Mouse (Mus musculus) bone marrow macrophage, adult 2 months (primary cell): ENCODE results near the gene Zfp512b. TPM values are rescaled to one million over a fixed set of nuclear protein-coding genes. Genes with fewer than 3 reads are reported as not detected.
A peak's percentile ranks its signal among the peaks of the same experiment; 100 is the strongest.

Experiments
- H3K27ac ChIP-seq: 2 replicates; pipeline ENCODE4 v1.5.1; 2012; ENCODE audit warnings: low read depth, low read length; ENCODE audit not compliant: insufficient read depth
- H3K4me1 ChIP-seq: 2 replicates; pipeline ENCODE4 v1.6.1; 2012; ENCODE audit warnings: low read length; ENCODE audit not compliant: control insufficient read depth, insufficient read depth
- H3K4me3 ChIP-seq: 2 replicates; pipeline ENCODE4 v1.5.1; 2012; ENCODE audit warnings: mild to moderate bottlenecking, low read length, moderate library complexity; ENCODE audit not compliant: insufficient read depth
- CTCF ChIP-seq: IDR thresholded peaks from 2 replicates; pipeline ENCODE4 v1.5.1; 2012; ENCODE audit warnings: low read depth, mild to moderate bottlenecking, low read length, moderate library complexity
- POLR2A ChIP-seq: IDR thresholded peaks from 2 replicates; pipeline ENCODE4 v1.6.1; 2012; ENCODE audit warnings: mild to moderate bottlenecking, low read depth, low read length, borderline replicate concordance
- polyA plus RNA-seq: library from polyadenylated mRNA; stranded (reverse); fragments of >200 nt; gene quantifications from 2 replicates; pipeline ENCODE4 v1.2.4, GENCODE M21; 2012; ENCODE audit not compliant: missing spikeins, insufficient read depth, insufficient read length

Gene Zfp512b
- polyA plus RNA-seq = 18.6 and 23.0 TPM in 2 replicates

DNA sequence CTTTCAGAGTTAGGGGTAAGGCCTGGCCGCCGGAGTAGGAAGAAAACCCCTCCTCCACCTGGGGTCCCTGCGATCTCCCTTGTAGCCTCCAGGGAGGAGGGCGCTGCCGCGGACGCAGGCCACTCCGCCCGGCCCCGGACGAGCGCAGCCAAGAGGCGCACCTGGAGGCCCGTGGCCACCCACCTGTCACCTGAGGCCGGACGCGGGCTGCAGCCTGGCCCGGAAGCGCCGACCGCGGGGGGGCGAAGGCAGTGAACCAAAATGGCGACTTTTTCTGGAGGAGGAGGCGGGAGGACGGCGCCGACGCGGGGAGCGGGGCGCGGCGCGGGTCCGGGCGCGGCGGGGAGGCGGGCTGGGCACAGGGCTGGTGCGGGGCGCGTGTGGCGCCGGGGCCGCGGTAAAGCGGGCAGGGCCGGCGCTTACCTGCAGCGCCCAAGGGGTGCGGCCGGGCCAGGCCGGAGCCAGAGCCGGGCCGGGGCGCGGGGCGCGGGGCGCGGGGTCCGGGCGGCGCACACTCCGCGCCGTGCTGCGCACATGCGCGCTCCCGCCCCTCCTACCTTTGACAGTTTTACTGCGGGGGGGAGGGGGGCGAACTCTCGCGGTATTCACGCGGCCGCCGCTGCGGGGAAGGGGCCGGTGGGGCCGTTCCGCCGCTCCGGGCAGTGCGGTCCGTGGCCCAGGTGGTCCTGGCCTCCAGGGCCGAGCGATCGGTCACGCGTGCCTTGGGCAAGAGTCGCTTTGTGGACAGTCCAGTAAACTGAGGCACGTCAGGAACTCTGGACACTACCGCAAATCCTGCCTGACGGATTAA lies at the start of gene Zfp512b:
TSS of gene Zfp512b (minus strand) at position 573 of the 811 bp plus-strand sequence.
- TF ChIP-seq POLR2A (0 out of 2 replicates have a peak, but pooled peaks have one; percentile 6), CTCF (no peak)
- H3K27ac ChIP-seq = peak within 1 kb of the TSS; percentile 43
- peak within 1 kb of the TSS; percentile 82 for H3K4me3 ChIP-seq
- H3K4me1 ChIP-seq = peaks cover 11% of the 10 kb centered on the region

DNA sequence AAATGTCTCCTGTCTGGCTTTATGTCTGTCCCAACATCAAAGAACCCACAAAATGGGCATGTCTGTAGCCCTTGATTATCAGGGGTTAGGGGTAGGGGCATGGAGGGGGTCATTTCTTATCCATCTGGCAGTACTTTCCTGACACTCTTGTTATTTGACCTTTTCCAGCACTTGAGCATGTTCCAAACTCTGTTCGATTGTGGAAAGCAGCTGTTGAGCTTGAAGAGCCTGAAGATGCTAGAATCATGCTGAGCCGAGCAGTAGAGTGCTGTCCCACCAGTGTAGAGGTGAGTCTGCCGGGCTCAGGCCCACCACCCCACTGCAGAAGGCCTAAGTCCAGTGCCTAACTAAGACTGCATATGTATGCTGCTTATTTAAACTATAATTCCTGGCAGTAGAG lies 43.3 kb upstream of the Zfp512b start:
- no peak for TF ChIP-seq CTCF
- no peak for TF ChIP-seq POLR2A
- H3K4me3 ChIP-seq = no peak overlapping the region

DNA sequence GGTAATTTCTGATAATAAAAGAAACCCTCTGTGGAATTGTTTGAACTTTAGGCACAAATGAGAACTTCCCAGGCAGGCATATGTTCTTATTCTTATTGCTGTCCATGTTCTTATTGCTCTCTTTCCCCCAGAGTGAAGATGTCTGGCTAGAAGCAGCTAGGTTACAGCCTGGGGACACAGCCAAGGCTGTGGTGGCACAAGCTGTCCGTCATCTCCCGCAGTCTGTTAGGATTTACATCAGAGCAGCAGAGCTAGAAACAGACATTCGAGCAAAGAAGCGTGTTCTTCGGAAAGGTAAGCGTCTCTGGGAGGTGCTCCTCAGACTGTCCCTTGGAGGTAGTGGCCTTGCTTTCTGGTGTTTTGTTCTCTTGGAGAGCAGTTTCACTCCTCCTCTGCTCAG lies 40.0 kb upstream of the Zfp512b start:
- TF ChIP-seq POLR2A = no peak
- TF ChIP-seq CTCF = no peak
- no peaks in the 10 kb centered on the region for H3K4me1 ChIP-seq
- H3K4me3 ChIP-seq = no peak overlapping the region
- no peak overlapping the region for H3K27ac ChIP-seq

More for the DNA sequence above, 43.3 kb upstream of the Zfp512b start:
- no peak overlapping the region for H3K27ac ChIP-seq
- peaks cover 4% of the 10 kb centered on the region for H3K4me1 ChIP-seq

DNA sequence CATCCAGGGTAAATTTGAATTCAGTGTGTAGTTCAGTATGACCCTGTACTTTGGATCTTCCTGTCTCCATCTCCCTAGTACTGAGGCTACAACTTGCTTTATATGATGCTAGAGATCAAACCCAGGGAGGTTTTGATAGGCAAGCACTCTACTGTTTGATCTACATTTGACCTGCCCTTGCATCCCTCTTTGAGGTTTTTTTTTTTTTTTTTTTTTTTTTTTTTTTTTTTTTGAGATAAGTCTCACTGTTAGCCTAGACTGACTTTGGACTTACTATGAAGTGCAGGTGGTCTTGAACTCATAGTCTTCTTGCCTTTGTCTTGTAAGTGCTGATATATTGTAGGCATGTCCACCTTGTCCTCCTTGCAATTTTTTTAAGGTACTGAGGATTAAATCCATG lies 35.9 kb upstream of the Zfp512b start:
- TF ChIP-seq POLR2A = no peak
- TF ChIP-seq CTCF = no peak
- Histone ChIP-seq H3K4me3 (no peak overlapping the region), H3K27ac (no peak overlapping the region), H3K4me1 (no peaks in the 10 kb centered on the region)

DNA sequence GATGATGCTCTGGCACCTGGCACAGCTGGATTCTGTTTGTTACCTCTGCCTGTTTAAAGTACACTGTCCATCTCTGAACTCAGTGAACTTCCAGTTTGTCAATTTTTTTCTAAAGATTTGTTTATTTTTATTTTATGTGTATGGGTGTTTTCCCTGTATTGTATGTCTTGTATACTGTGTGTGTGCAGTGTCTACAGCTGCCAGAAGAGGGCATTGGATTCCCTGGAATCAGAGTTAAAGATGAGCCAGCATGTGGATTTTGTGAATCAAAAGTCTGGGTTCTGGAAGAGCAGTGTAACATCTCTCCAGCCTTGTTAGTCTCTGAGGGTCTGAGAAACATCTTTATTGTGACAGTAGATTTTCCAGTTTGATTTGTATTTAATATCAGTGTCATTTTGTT lies 30.8 kb upstream of the Zfp512b start:
- Histone ChIP-seq H3K27ac (no peak overlapping the region), H3K4me1 (no peaks in the 10 kb centered on the region), H3K4me3 (no peak overlapping the region)
- TF ChIP-seq CTCF = no peak

DNA sequence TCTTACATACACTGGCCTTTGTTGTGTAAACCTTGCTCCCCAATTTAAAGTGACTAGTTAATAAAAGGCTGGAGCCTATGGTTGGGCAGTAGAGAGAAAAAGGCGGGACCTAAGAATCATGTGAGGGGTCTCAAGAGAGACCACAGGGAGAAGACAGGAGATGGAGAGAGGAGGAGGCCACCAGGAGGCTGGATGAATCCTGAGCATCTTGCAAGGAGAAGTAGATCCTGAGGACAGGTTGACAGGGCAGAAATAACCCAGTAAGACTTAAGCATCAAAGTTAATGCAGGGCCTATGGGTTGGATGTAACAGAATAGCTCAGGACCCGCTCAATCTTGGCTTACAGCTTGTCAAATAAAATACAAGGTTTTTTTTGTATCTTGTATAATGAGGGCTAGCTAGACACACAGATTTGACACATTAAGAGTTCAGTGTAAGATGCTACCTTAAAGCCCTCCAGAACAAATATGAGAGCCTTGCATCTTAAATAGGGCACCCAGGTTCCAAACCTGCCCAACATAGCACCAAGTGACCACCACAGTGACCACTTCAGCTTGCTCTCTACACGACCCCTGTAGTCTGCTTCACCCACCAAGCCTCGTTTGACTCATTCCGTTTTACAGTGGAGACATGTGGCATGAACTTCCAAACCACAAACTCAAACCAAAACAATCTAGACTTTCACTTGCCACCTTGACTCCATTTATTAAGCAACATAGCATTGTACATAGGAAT lies 26.3 kb upstream of the Zfp512b start:
- Histone ChIP-seq H3K27ac (no peak overlapping the region), H3K4me3 (no peak overlapping the region), H3K4me1 (no peaks in the 10 kb centered on the region)
- no peak for TF ChIP-seq POLR2A
- no peak for TF ChIP-seq CTCF

DNA sequence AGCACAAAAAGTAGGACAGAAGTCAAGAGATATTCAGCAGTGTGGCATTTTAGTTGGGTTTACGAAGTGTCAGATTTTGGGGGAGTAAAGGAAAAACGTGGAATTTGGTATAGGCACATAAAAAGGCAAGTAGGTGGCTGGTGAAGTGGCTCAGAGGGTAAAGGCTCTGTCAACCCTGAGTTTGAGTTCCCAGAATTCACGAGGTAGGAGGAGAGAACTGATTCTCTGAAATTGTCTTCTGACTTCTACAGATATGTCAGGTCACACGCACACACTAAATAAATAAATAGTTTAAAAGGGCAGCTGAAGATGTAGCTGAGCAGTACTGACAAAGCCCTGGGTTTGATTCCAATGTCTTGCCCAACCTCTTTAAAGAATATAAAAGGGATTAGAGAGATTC lies 9.8 kb upstream of the Zfp512b start:
- peak overlapping the region; percentile 80 for H3K4me3 ChIP-seq
- TF ChIP-seq POLR2A = no peak
- no peak for TF ChIP-seq CTCF
- peaks cover 14% of the 10 kb centered on the region for H3K4me1 ChIP-seq
- H3K27ac ChIP-seq = no peak overlapping the region

DNA sequence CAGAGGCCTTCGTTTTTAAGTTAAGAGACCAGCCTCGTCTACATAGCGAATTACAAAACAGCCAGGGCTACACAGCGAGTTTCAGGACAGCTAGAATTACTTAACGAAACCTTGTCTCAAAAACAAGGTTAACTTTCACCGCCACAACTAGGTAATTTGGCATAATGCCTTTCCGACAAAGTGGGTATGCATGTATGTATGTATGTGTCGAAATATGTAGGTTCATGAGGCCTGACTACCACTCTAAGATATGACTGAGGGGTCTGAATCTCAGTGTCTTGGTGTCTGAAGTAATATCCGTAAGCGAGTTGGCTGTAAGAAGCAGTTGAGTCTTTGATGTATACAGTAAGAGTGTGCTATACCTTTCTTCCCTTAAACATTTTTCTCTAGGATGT lies 9.1 kb upstream of the Zfp512b start:
- TF ChIP-seq POLR2A = no peak
- TF ChIP-seq CTCF = no peak
- H3K27ac ChIP-seq = no peak overlapping the region
- H3K4me1 ChIP-seq = peaks cover 16% of the 10 kb centered on the region

DNA sequence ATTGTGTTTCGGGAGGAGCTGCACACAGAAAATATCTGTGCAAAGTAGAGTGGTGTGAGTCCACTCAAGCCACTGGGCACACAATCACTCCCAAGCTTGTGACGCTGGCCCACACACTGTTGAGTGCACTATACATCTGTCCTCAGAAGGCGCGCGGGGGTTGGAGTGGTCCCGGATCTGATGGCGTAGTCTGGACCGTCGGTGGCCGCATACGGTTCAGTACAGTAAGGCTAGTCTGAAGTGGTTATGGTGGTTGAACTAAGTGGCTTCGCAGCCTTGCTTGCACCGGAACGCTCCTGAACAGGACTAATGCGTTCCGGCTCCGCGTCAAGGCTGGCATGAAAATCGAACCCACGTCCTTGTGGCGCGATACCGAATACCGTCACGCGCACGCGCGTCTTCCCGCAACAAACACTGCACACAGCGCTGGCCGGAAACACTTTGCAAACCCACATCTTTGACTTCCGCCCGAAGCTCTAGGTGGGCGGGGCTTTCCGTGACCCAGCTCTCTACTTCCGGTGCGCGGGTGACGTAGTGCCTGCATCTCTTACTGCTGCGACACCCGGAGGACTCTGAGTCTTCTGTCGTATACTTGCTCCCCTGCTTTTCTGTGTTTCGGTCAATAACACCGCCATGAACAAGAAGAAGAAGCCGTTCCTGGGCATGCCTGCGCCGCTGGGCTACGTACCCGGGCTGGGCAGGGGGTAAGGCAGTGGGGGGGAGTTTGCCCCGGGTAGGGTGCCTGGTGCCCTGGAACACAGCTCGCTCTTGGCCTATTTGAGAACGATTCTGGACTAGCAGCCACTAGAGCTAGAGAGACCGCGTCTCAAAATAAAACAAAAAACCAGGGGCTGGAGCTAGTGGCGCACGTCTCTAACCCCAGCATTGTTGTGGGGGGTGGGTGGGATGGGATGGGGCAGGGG lies 8.5 kb upstream of the Zfp512b start:
- peak overlapping the region; percentile 71 for H3K27ac ChIP-seq
- TF ChIP-seq POLR2A (no peak), CTCF (no peak)
- H3K4me1 ChIP-seq = peaks cover 16% of the 10 kb centered on the region
- peak overlapping the region; percentile 80 for H3K4me3 ChIP-seq

More for the DNA sequence above, 9.1 kb upstream of the Zfp512b start:
- H3K4me3 ChIP-seq = peak overlapping the region; percentile 80
